Mouse (Mus musculus) liver, adult 2 months (tissue): ENCODE measurements around the gene Spats2l. TPM values are rescaled to one million over a fixed set of nuclear protein-coding genes. Genes with fewer than 3 reads are reported as not detected.

Experiments
- DNase-seq: peaks from one replicate; pipeline ENCODE4 v3.0.0-alpha.2; 2011; ENCODE audit warnings: low read depth, low spot score; ENCODE audit errors: extremely low read depth
- H3K27ac ChIP-seq: fragments of 200-500 bp; replicated peaks from 2 replicates; pipeline ENCODE4 v1.5.1; 2012; ENCODE audit warnings: low read depth, mild to moderate bottlenecking, control low read depth, inconsistent platforms, low read length; ENCODE audit not compliant: insufficient read depth
- H3K27me3 ChIP-seq: fragments of 200-500 bp; 2 replicates; pipeline ENCODE4 v1.6.1; 2012; ENCODE audit warnings: mild to moderate bottlenecking, moderate library complexity, low read length, inconsistent platforms; ENCODE audit not compliant: control insufficient read depth, insufficient read depth
- H3K36me3 ChIP-seq: fragments of 200-500 bp; 2 replicates; pipeline ENCODE4 v1.6.1; 2012; ENCODE audit warnings: low read length, inconsistent platforms; ENCODE audit not compliant: control insufficient read depth, insufficient read depth
- H3K4me1 ChIP-seq: fragments of 200-500 bp; 2 replicates; pipeline ENCODE4 v1.6.1; 2011; ENCODE audit warnings: low read length; ENCODE audit not compliant: control insufficient read depth, insufficient read depth
- H3K4me3 ChIP-seq: fragments of 200-500 bp; 2 replicates; pipeline ENCODE4 v1.5.1; 2011; ENCODE audit warnings: low read depth, mild to moderate bottlenecking, control low read depth, low read length, moderate library complexity; ENCODE audit not compliant: insufficient read depth
- H3K79me2 ChIP-seq: fragments of 200-500 bp; 2 replicates; pipeline ENCODE4 v1.6.1; 2012; ENCODE audit warnings: inconsistent platforms, mild to moderate bottlenecking, low read length, moderate library complexity; ENCODE audit not compliant: control insufficient read depth, insufficient read depth
- H3K9ac ChIP-seq: fragments of 200-500 bp; 2 replicates; pipeline ENCODE4 v1.6.1; 2012; ENCODE audit warnings: low read depth, mild to moderate bottlenecking, control low read depth, inconsistent platforms, low read length
- CTCF ChIP-seq: fragments of 200-500 bp; IDR thresholded peaks from 2 replicates; pipeline ENCODE4 v1.5.1; 2011; ENCODE audit warnings: low read depth, low read length, control low read depth
- POLR2A ChIP-seq: fragments of 200-500 bp; IDR thresholded peaks from 2 replicates; pipeline ENCODE4 v1.6.1; 2011; ENCODE audit warnings: low read length, control low read depth; ENCODE audit not compliant: insufficient read depth; ENCODE audit errors: extremely low read depth
- WGBS: fragments of 180-500 bp; shearing (Covaris S2); methylation state at CpG from one replicate; pipeline ENCODE4 v1.1.7; 2018; 5-methylcytosine and 5-hydroxymethylcytosine counted together
- polyA plus RNA-seq: library from polyadenylated mRNA; depleted of rRNA; stranded (reverse); fragments of >200 nt; gene quantifications from 2 replicates; pipeline ENCODE4 v1.2.3, GENCODE M21; 2012
- total RNA-seq: library from RNA; depleted of rRNA; stranded (reverse); fragments of >200 nt; gene quantifications from 2 replicates; pipeline ENCODE4 v1.2.3, GENCODE M21; 2014

Gene Spats2l
- total and polyA plus RNA-seq, 2 experiments, result 0.35 to 1.3 TPM

GRCm38 (mm10) chr1:57918567-57918966 is 144.6 kb downstream of the Spats2l start:
- TF ChIP-seq CTCF, result no peak
- TF ChIP-seq POLR2A, result no peak
- no peaks in the 10 kb centered on the region for H3K36me3 ChIP-seq
- H3K4me3 ChIP-seq, result no peak overlapping the region
- no peaks in the 10 kb centered on the region for H3K4me1 ChIP-seq
- no peaks in the 10 kb centered on the region for H3K79me2 ChIP-seq
- no peak overlapping the region for H3K9ac ChIP-seq
- no peaks in the 10 kb centered on the region for H3K27me3 ChIP-seq
- DNase-seq, result no peak
- H3K27ac ChIP-seq, result no peak overlapping the region
- 86% methylated on average over 4 of the region's 4 CpGs for WGBS

- Histone ChIP-seq H3K27ac (no peak overlapping the region), H3K4me1 (no peaks in the 10 kb centered on the region), H3K4me3 (no peak overlapping the region), H3K79me2 (no peaks in the 10 kb centered on the region), H3K36me3 (no peaks in the 10 kb centered on the region), H3K9ac (no peak overlapping the region), H3K27me3 (no peaks in the 10 kb centered on the region)
- no peak for DNase-seq
- WGBS, result 49% methylated on average over 1 of the region's 1 CpGs
- TF ChIP-seq CTCF (no peak), POLR2A (no peak)
Observed at GRCm38 (mm10) chr1:57934287-57934686, 160.3 kb downstream of the Spats2l start.

DNA sequence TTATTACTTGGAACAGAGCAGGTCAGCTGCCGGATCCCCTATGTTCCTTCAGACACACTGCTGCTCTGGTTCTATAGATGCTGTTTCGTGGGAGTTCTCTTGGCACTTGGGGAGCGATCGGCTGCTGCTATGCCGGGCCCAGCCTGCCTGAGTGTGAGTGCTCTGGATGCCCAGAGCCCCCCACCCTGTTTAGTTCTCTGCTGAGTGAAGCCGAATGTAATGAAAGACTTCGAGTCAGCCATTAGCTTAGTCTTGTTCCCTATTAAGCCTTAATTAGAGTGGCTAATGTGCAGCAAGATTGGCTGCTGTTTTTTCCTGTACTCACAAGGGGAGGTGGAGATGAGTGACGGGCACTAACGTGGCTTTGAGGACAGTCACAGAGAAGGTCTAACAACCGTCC is 166.7 kb downstream of the Spats2l start:
- 93% methylated on average over 10 of the region's 10 CpGs for WGBS
- no peak overlapping the region for H3K4me3 ChIP-seq
- TF ChIP-seq CTCF (no peak), POLR2A (no peak)

GRCm38 (mm10) chr1:57941095-57941494 is 167.1 kb downstream of the Spats2l start:
- no peak overlapping the region for H3K27ac ChIP-seq
- H3K9ac ChIP-seq, result no peak overlapping the region
- WGBS, result 90% methylated on average over 7 of the region's 7 CpGs

More for the DNA sequence above, 166.7 kb downstream of the Spats2l start:
- no peaks in the 10 kb centered on the region for H3K4me1 ChIP-seq
- no peak overlapping the region for H3K27ac ChIP-seq
- H3K27me3 ChIP-seq, result no peaks in the 10 kb centered on the region
- no peaks in the 10 kb centered on the region for H3K36me3 ChIP-seq
- DNase-seq, result no peak
- H3K9ac ChIP-seq, result no peak overlapping the region
- no peaks in the 10 kb centered on the region for H3K79me2 ChIP-seq

DNA sequence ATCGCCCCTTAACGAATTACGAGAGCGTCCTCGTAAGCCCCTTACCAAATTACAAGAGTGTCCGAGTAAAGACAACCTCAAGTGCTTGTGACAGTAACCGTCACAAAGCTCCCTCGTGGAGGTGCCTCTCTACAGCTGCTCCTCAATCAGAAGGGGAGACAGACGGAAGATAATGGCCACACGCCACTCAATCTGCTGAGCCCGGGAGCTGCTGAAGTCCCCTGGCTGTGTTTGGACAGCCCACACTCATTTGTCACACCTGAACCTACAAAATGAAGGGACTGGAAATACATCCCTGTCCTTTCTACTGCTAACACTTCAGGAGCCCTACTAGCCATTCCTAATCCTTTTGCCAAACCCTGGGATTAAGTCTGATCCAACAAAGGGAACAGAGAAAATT is 167.8 kb downstream of the Spats2l start:
- Histone ChIP-seq H3K4me3 (no peak overlapping the region), H3K9ac (no peak overlapping the region), H3K27me3 (no peaks in the 10 kb centered on the region), H3K27ac (no peak overlapping the region), H3K79me2 (no peaks in the 10 kb centered on the region), H3K36me3 (no peaks in the 10 kb centered on the region), H3K4me1 (no peaks in the 10 kb centered on the region)
- TF ChIP-seq CTCF (no peak), POLR2A (no peak)
- WGBS, result 81% methylated on average over 11 of the region's 11 CpGs
- DNase-seq, result no peak

More at GRCm38 (mm10) chr1:57941095-57941494, 167.1 kb downstream of the Spats2l start:
- TF ChIP-seq CTCF, result no peak
- no peak for TF ChIP-seq POLR2A
- Histone ChIP-seq H3K36me3 (no peaks in the 10 kb centered on the region), H3K4me3 (no peak overlapping the region), H3K27me3 (no peaks in the 10 kb centered on the region), H3K4me1 (no peaks in the 10 kb centered on the region), H3K79me2 (no peaks in the 10 kb centered on the region)
- DNase-seq, result no peak

- no peak overlapping the region for H3K9ac ChIP-seq
- H3K79me2 ChIP-seq, result no peaks in the 10 kb centered on the region
- H3K4me1 ChIP-seq, result no peaks in the 10 kb centered on the region
- H3K27ac ChIP-seq, result no peak overlapping the region
- WGBS, result 97% methylated on average over 6 of the region's 6 CpGs
- DNase-seq, result no peak
- no peak for TF ChIP-seq POLR2A
- TF ChIP-seq CTCF, result no peak
- H3K4me3 ChIP-seq, result no peak overlapping the region
- no peaks in the 10 kb centered on the region for H3K36me3 ChIP-seq
- no peaks in the 10 kb centered on the region for H3K27me3 ChIP-seq
Observed at GRCm38 (mm10) chr1:57942215-57942614, 168.3 kb downstream of the Spats2l start.
